Mouse (Mus musculus): ENCODE measurements around the gene Farp2. TPM values are rescaled to one million over a fixed set of nuclear protein-coding genes. Genes with fewer than 3 reads are reported as not detected.
A peak's percentile ranks its signal among the peaks of the same experiment; 100 is the strongest.
"Not testable (repeated sequence)": the region's sequence is repeated elsewhere in the genome, so short reads cannot be mapped to it uniquely, and the experiment has no call there.

Farp2 gene
- polyA plus RNA-seq, 1 experiment from 2014 or later: 2.7 TPM

GRCm38 (mm10) chr1:93508576-93508975 is 3.3 kb upstream of the Farp2 start:
- 23% methylated on average over 1 of the region's 1 CpGs for WGBS
- Histone ChIP-seq H3K36me3 (ENCODE audit: poor library complexity, severe bottlenecking) (peaks cover 35% of the 10 kb centered on the region), H3K4me1 (peaks cover 16% of the 10 kb centered on the region)
- ATAC-seq; H3K27ac ChIP-seq; H3K9me3 ChIP-seq (replicated peaks); H3K4me2 ChIP-seq; H3K9ac ChIP-seq; H3K4me3 ChIP-seq; H3K27me3 ChIP-seq: not testable (repeated sequence)

GRCm38 (mm10) chr1:93512351-93512690 is 442 bp downstream of the Farp2 start:
- peak overlapping the region; percentile 87 for H3K9ac ChIP-seq
- peaks cover 16% of the 10 kb centered on the region for H3K4me1 ChIP-seq
- H3K27ac ChIP-seq: peak overlapping the region; percentile 60
- H3K27me3 ChIP-seq: no peaks in the 10 kb centered on the region
- ATAC-seq: peak; percentile 67
- H3K36me3 ChIP-seq (ENCODE audit: poor library complexity, severe bottlenecking): peaks cover 12% of the 10 kb centered on the region
- H3K9me3 ChIP-seq (replicated peaks): no peaks in the 10 kb centered on the region
- H3K4me2 ChIP-seq: peak overlapping the region; percentile 91
- H3K4me3 ChIP-seq: peak overlapping the region; percentile 69
- WGBS: 3% methylated on average over 15 of the region's 15 CpGs

GRCm38 (mm10) chr1:93513221-93513620 is 1.3 kb downstream of the Farp2 start:
- Histone ChIP-seq H3K27ac (no peak overlapping the region), H3K36me3 (ENCODE audit: poor library complexity, severe bottlenecking) (peaks cover 9% of the 10 kb centered on the region), H3K9ac (no peak overlapping the region), H3K27me3 (no peaks in the 10 kb centered on the region), H3K4me3 (0 out of 2 replicates have a peak overlapping the region, but pooled peaks have one; percentile 69), H3K9me3 (replicated peaks) (no peaks in the 10 kb centered on the region), H3K4me1 (peaks cover 16% of the 10 kb centered on the region), H3K4me2 (no peak overlapping the region; the same call in none of the 2 replicates)
- ATAC-seq: no peak
- WGBS: 79% methylated on average over 14 of the region's 14 CpGs

- 82% methylated on average over 2 of the region's 2 CpGs for WGBS
- no peak for ATAC-seq
These were observed 9.6 kb downstream of the Farp2 start for GRCm38 (mm10) chr1:93521491-93521890.

GRCm38 (mm10) chr1:93522325-93522724 is 10.4 kb downstream of the Farp2 start:
- H3K4me2 ChIP-seq: no peak overlapping the region
- no peak for ATAC-seq
- H3K4me1 ChIP-seq: no peaks in the 10 kb centered on the region
- no peaks in the 10 kb centered on the region for H3K9me3 ChIP-seq (replicated peaks)
- no peak overlapping the region for H3K9ac ChIP-seq
- H3K27ac ChIP-seq: no peak overlapping the region
- H3K36me3 ChIP-seq (ENCODE audit: poor library complexity, severe bottlenecking): no peaks in the 10 kb centered on the region
- no peaks in the 10 kb centered on the region for H3K27me3 ChIP-seq
- H3K4me3 ChIP-seq: no peak overlapping the region
- 69% methylated on average over 1 of the region's 1 CpGs for WGBS

More at GRCm38 (mm10) chr1:93521491-93521890, 9.6 kb downstream of the Farp2 start:
- H3K9ac ChIP-seq: no peak overlapping the region
- H3K9me3 ChIP-seq (replicated peaks): no peaks in the 10 kb centered on the region
- H3K27me3 ChIP-seq: no peaks in the 10 kb centered on the region
- no peak overlapping the region for H3K4me2 ChIP-seq
- no peak overlapping the region for H3K4me3 ChIP-seq
- H3K27ac ChIP-seq: no peak overlapping the region
- H3K4me1 ChIP-seq: no peaks in the 10 kb centered on the region
- no peaks in the 10 kb centered on the region for H3K36me3 ChIP-seq (ENCODE audit: poor library complexity, severe bottlenecking)

- WGBS: 92% methylated on average over 6 of the region's 6 CpGs
- no peak for ATAC-seq
- Histone ChIP-seq H3K27ac (no peak overlapping the region), H3K4me1 (no peaks in the 10 kb centered on the region), H3K36me3 (ENCODE audit: poor library complexity, severe bottlenecking) (no peaks in the 10 kb centered on the region), H3K9me3 (replicated peaks) (no peaks in the 10 kb centered on the region), H3K4me3 (no peak overlapping the region), H3K9ac (no peak overlapping the region), H3K27me3 (no peaks in the 10 kb centered on the region), H3K4me2 (no peak overlapping the region)
These were observed 17.9 kb downstream of the Farp2 start for GRCm38 (mm10) chr1:93529801-93530200.

GRCm38 (mm10) chr1:93537227-93537626 is 25.3 kb downstream of the Farp2 start:
- no peak for ATAC-seq
- Histone ChIP-seq H3K27me3 (no peaks in the 10 kb centered on the region), H3K4me3 (no peak overlapping the region), H3K36me3 (ENCODE audit: poor library complexity, severe bottlenecking) (no peaks in the 10 kb centered on the region), H3K4me2 (no peak overlapping the region), H3K9me3 (replicated peaks) (no peaks in the 10 kb centered on the region), H3K27ac (no peak overlapping the region), H3K9ac (no peak overlapping the region), H3K4me1 (0 out of 2 replicates have a peak, but pooled peaks cover 7% of the 10 kb centered on the region)
- 94% methylated on average over 6 of the region's 6 CpGs for WGBS

- H3K27ac ChIP-seq: no peak overlapping the region
- no peak overlapping the region for H3K4me2 ChIP-seq
- no peak for ATAC-seq
- no peak overlapping the region for H3K4me3 ChIP-seq
- no peak overlapping the region for H3K9ac ChIP-seq
- no peaks in the 10 kb centered on the region for H3K9me3 ChIP-seq (replicated peaks)
- peaks cover 7% of the 10 kb centered on the region; the same call in 1 of the 2 replicates for H3K4me1 ChIP-seq
- no peaks in the 10 kb centered on the region for H3K36me3 ChIP-seq (ENCODE audit: poor library complexity, severe bottlenecking)
- 79% methylated on average over 2 of the region's 2 CpGs for WGBS
- no peaks in the 10 kb centered on the region for H3K27me3 ChIP-seq
These were observed 31.3 kb downstream of the Farp2 start for GRCm38 (mm10) chr1:93543196-93543595.

- H3K9me3 ChIP-seq (replicated peaks): no peaks in the 10 kb centered on the region
- no peaks in the 10 kb centered on the region for H3K27me3 ChIP-seq
- H3K4me3 ChIP-seq: no peak overlapping the region
- H3K27ac ChIP-seq: no peak overlapping the region
- no peak for ATAC-seq
- H3K36me3 ChIP-seq (ENCODE audit: poor library complexity, severe bottlenecking): no peaks in the 10 kb centered on the region
- 79% methylated on average over 1 of the region's 1 CpGs for WGBS
- H3K4me1 ChIP-seq: no peaks in the 10 kb centered on the region; the same call in 1 of the 2 replicates
- no peak overlapping the region for H3K4me2 ChIP-seq
- no peak overlapping the region for H3K9ac ChIP-seq
These were observed 35.4 kb downstream of the Farp2 start for GRCm38 (mm10) chr1:93547286-93547685.

GRCm38 (mm10) chr1:93551427-93551826 is 39.5 kb downstream of the Farp2 start:
- WGBS: 91% methylated on average over 5 of the region's 5 CpGs
- Histone ChIP-seq H3K27ac (no peak overlapping the region), H3K9ac (no peak overlapping the region), H3K4me2 (no peak overlapping the region), H3K4me3 (no peak overlapping the region), H3K27me3 (no peaks in the 10 kb centered on the region), H3K9me3 (replicated peaks) (no peaks in the 10 kb centered on the region), H3K4me1 (no peaks in the 10 kb centered on the region; the same call in 1 of the 2 replicates), H3K36me3 (ENCODE audit: poor library complexity, severe bottlenecking) (no peaks in the 10 kb centered on the region)
- no peak for ATAC-seq

- 88% methylated on average over 7 of the region's 7 CpGs for WGBS
- no peaks in the 10 kb centered on the region for H3K4me1 ChIP-seq
- no peak overlapping the region for H3K27ac ChIP-seq
- H3K27me3 ChIP-seq: no peaks in the 10 kb centered on the region
- H3K9ac ChIP-seq: no peak overlapping the region
- no peaks in the 10 kb centered on the region for H3K9me3 ChIP-seq (replicated peaks)
- H3K36me3 ChIP-seq (ENCODE audit: poor library complexity, severe bottlenecking): no peaks in the 10 kb centered on the region
- H3K4me3 ChIP-seq: no peak overlapping the region
- no peak for ATAC-seq
- no peak overlapping the region for H3K4me2 ChIP-seq
These were observed 51.3 kb downstream of the Farp2 start for GRCm38 (mm10) chr1:93563224-93563623.

- ATAC-seq: no peak
These were observed 51.8 kb downstream of the Farp2 start for GRCm38 (mm10) chr1:93563649-93564048.

GRCm38 (mm10) chr1:93564781-93565180 is 52.9 kb downstream of the Farp2 start:
- Histone ChIP-seq H3K27me3 (no peaks in the 10 kb centered on the region), H3K4me3 (no peak overlapping the region), H3K9me3 (replicated peaks) (no peaks in the 10 kb centered on the region), H3K9ac (no peak overlapping the region), H3K27ac (no peak overlapping the region), H3K36me3 (ENCODE audit: poor library complexity, severe bottlenecking) (no peaks in the 10 kb centered on the region), H3K4me2 (no peak overlapping the region), H3K4me1 (no peaks in the 10 kb centered on the region)
- WGBS: 90% methylated on average over 3 of the region's 3 CpGs
- no peak for ATAC-seq

More at GRCm38 (mm10) chr1:93563649-93564048, 51.8 kb downstream of the Farp2 start:
- Histone ChIP-seq H3K27ac (no peak overlapping the region), H3K4me3 (no peak overlapping the region), H3K27me3 (no peaks in the 10 kb centered on the region), H3K4me1 (no peaks in the 10 kb centered on the region), H3K9ac (no peak overlapping the region), H3K4me2 (no peak overlapping the region), H3K9me3 (replicated peaks) (no peaks in the 10 kb centered on the region), H3K36me3 (ENCODE audit: poor library complexity, severe bottlenecking) (no peaks in the 10 kb centered on the region)
- 77% methylated on average over 1 of the region's 1 CpGs for WGBS

All from forebrain, embryonic 13.5 days (tissue).